Mouse (Mus musculus): ENCODE results near the gene Dlx3.
A peak's percentile ranks its signal among the peaks of the same experiment; 100 is the strongest.

The Dlx3 gene

GRCm38 (mm10) chr11:95088286-95088685 lies 31.6 kb upstream of the Dlx3 start:
- peak; percentile 37 for DNase-seq (ENCODE audit: low read depth, low spot score)

- DNase-seq (ENCODE audit: low read depth, low spot score), result no peak
Measured at GRCm38 (mm10) chr11:95088857-95089779, 30.8 kb upstream of the Dlx3 start.

GRCm38 (mm10) chr11:95093077-95093476 lies 26.8 kb upstream of the Dlx3 start:
- DNase-seq (ENCODE audit: low read depth, low spot score), result no peak

- DNase-seq (ENCODE audit: low read depth, low spot score), result no peak
Measured at GRCm38 (mm10) chr11:95095596-95095995, 24.3 kb upstream of the Dlx3 start.

- DNase-seq (ENCODE audit: low read depth, low spot score), result no peak
Measured at GRCm38 (mm10) chr11:95096608-95097373, 23.1 kb upstream of the Dlx3 start.

GRCm38 (mm10) chr11:95097889-95098288 lies 22.0 kb upstream of the Dlx3 start:
- DNase-seq (ENCODE audit: low read depth, low spot score), result no peak

- no peak for DNase-seq (ENCODE audit: low read depth, low spot score)
Measured at GRCm38 (mm10) chr11:95098346-95099095, 21.4 kb upstream of the Dlx3 start.

GRCm38 (mm10) chr11:95100393-95100792 lies 19.5 kb upstream of the Dlx3 start:
- DNase-seq (ENCODE audit: low read depth, low spot score), result peak; percentile 84

GRCm38 (mm10) chr11:95101071-95101788 lies 18.7 kb upstream of the Dlx3 start:
- no peak for DNase-seq (ENCODE audit: low read depth, low spot score)

GRCm38 (mm10) chr11:95102161-95102904 lies 17.6 kb upstream of the Dlx3 start:
- no peak for DNase-seq (ENCODE audit: low read depth, low spot score)

GRCm38 (mm10) chr11:95104266-95104665 lies 15.7 kb upstream of the Dlx3 start:
- no peak for DNase-seq (ENCODE audit: low read depth, low spot score)

GRCm38 (mm10) chr11:95105274-95105874 lies 14.5 kb upstream of the Dlx3 start:
- DNase-seq (ENCODE audit: low read depth, low spot score), result peak; percentile 89

- peak; percentile 91 for DNase-seq (ENCODE audit: low read depth, low spot score)
Measured at GRCm38 (mm10) chr11:95106440-95107236, 13.3 kb upstream of the Dlx3 start.

GRCm38 (mm10) chr11:95109000-95109399 lies 10.9 kb upstream of the Dlx3 start:
- no peak for DNase-seq (ENCODE audit: low read depth, low spot score)

GRCm38 (mm10) chr11:95110081-95110480 lies 9.8 kb upstream of the Dlx3 start:
- DNase-seq (ENCODE audit: low read depth, low spot score), result no peak

GRCm38 (mm10) chr11:95117030-95117429 lies 2.9 kb upstream of the Dlx3 start:
- DNase-seq (ENCODE audit: low read depth, low spot score), result peak; percentile 93

- peak; percentile 84 for DNase-seq (ENCODE audit: low read depth, low spot score)
Measured at GRCm38 (mm10) chr11:95118505-95118904, 1.4 kb upstream of the Dlx3 start.

GRCm38 (mm10) chr11:95120633-95121020 lies 708 bp downstream of the Dlx3 start:
- peak; percentile 56 for DNase-seq (ENCODE audit: low read depth, low spot score)

All from ZHBTc4 (cell line).